Mouse (Mus musculus) lung, embryonic 14.5 days (tissue): Measurements from ENCODE around the gene Tm9sf4. TPM values are rescaled to one million over a fixed set of nuclear protein-coding genes. Genes with fewer than 3 reads are reported as not detected.

Source experiments
- ATAC-seq: fragments of 200-750 bp; cut with Nextera tagmentation; 2 replicates; pipeline ENCODE4 v1.8.0; 2017; ENCODE audit warnings: mild to moderate bottlenecking, moderate TSS enrichment, moderate library complexity; ENCODE audit not compliant: insufficient read depth
- DNase-seq: peaks from one replicate; pipeline ENCODE4 v3.0.0-alpha.2; 2015
- H3K27ac ChIP-seq: fragments of 300-500 bp; sonication (generic); 2 replicates; pipeline ENCODE4 v1.5.1; 2014; ENCODE audit warnings: low read depth, mild to moderate bottlenecking, moderate library complexity
- H3K27me3 ChIP-seq: fragments of 300-500 bp; sonication (generic); 2 replicates; pipeline ENCODE4 v1.6.1; 2014; ENCODE audit warnings: low read length, control low read depth; ENCODE audit not compliant: insufficient read depth
- H3K36me3 ChIP-seq: fragments of 300-500 bp; sonication (generic); 2 replicates; pipeline ENCODE4 v1.6.1; 2014; ENCODE audit warnings: control low read depth; ENCODE audit not compliant: insufficient read depth
- H3K4me1 ChIP-seq: fragments of 300-500 bp; sonication (generic); 2 replicates; pipeline ENCODE4 v1.6.1; 2014; ENCODE audit warnings: antibody characterized with exemption, control low read depth; ENCODE audit not compliant: insufficient read depth
- H3K4me2 ChIP-seq: fragments of 300-500 bp; sonication (generic); 2 replicates; pipeline ENCODE4 v1.6.1; 2014; ENCODE audit warnings: mild to moderate bottlenecking
- H3K4me3 ChIP-seq: fragments of 300-500 bp; sonication (generic); 2 replicates; pipeline ENCODE4 v1.5.1; 2014; ENCODE audit warnings: low read depth, low read length
- H3K9ac ChIP-seq: fragments of 300-500 bp; sonication (generic); 2 replicates; pipeline ENCODE4 v1.6.1; 2014
- H3K9me3 ChIP-seq: fragments of 300-500 bp; sonication (generic); 2 replicates; pipeline ENCODE4 v1.6.1; 2016; ENCODE audit warnings: low read depth, low read length, control low read depth
- CTCF ChIP-seq: IDR thresholded peaks from 2 replicates; pipeline ENCODE4 v1.5.1; 2016; ENCODE audit warnings: antibody characterized with exemption, low read depth
- WGBS: fragments of 180-500 bp; shearing (Covaris S2); extraction: QIAGEN DNeasy Blood & Tissue Kit; methylation state at CpG from one replicate; pipeline ENCODE4 v1.1.7; 2014; 5-methylcytosine and 5-hydroxymethylcytosine counted together
- polyA plus RNA-seq: library from polyadenylated mRNA; unstranded; fragments of >200 nt; fragmentation: Nextera tagmentation; extraction: Ambion mirVana; gene quantifications from 2 replicates; pipeline ENCODE4 v1.2.1, GENCODE M21; 2014

The Tm9sf4 gene
- polyA plus RNA-seq, 1 experiment from 2014 or later = 90.9 TPM

DNA sequence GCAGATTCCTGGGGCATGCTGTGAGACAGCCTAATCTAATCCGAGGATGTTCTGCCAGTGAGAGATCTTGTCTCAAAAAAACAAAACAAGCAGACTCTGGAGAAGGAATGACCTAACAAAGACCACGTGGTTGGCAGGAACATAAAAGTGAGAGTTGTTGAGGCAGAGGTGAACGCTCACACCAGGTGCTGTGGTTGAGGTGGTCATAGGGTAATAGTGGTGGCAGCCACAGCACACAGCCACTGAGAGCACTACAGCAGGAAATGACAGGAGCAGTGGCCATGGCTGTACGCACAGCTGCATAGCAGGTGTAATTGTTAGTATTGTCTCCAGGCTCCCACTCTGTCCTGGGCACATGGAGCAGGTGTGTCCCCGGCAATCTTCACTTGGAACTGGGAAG is 35.2 kb upstream of the Tm9sf4 start:
- 41% methylated on average over 5 of the region's 5 CpGs for WGBS
- Histone ChIP-seq H3K9me3 (no peaks in the 10 kb centered on the region), H3K4me2 (no peak overlapping the region), H3K27me3 (no peaks in the 10 kb centered on the region), H3K9ac (no peak overlapping the region), H3K4me1 (no peaks in the 10 kb centered on the region), H3K4me3 (no peak overlapping the region), H3K36me3 (no peaks in the 10 kb centered on the region), H3K27ac (no peak overlapping the region)
- ATAC-seq (no peak), DNase-seq (no peak)
- TF ChIP-seq CTCF = no peak

- Histone ChIP-seq H3K4me1 (no peaks in the 10 kb centered on the region), H3K9me3 (no peaks in the 10 kb centered on the region), H3K9ac (no peak overlapping the region), H3K4me3 (no peak overlapping the region), H3K27me3 (no peaks in the 10 kb centered on the region), H3K36me3 (no peaks in the 10 kb centered on the region), H3K27ac (no peak overlapping the region), H3K4me2 (no peak overlapping the region)
- DNase-seq = peak; percentile 24
- peak; percentile 47 for TF ChIP-seq CTCF
- 17% methylated on average over 6 of the region's 6 CpGs for WGBS
- no peak for ATAC-seq
Observed at GRCm38 (mm10) chr2:153131019-153131418, 30.1 kb upstream of the Tm9sf4 start.

DNA sequence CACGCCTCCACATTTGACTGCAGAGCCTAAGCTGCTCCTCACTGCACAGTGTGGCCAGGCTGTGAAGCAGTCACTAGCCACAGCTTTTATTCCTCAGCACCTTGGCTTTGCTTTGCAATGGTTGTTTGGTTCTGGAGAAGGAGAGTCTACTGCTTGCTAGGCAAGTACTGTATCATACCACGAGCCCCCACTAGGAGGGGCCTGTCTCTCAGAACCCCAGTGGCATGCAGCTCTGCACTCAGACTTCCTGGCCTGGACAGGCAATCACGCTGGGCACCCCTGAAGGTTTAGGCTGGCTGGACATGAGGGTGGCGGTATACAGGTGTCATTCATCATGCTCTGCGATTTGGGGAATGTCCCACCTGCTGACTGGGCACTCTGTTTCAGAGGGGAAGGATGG is 26.9 kb upstream of the Tm9sf4 start:
- Histone ChIP-seq H3K9me3 (no peaks in the 10 kb centered on the region), H3K36me3 (no peaks in the 10 kb centered on the region), H3K4me3 (no peak overlapping the region), H3K9ac (no peak overlapping the region), H3K27me3 (no peaks in the 10 kb centered on the region), H3K4me2 (no peak overlapping the region), H3K4me1 (no peaks in the 10 kb centered on the region), H3K27ac (no peak overlapping the region)
- WGBS = 31% methylated on average over 5 of the region's 5 CpGs
- TF ChIP-seq CTCF = peak; percentile 52
- peak; percentile 48 for DNase-seq
- no peak for ATAC-seq

DNA sequence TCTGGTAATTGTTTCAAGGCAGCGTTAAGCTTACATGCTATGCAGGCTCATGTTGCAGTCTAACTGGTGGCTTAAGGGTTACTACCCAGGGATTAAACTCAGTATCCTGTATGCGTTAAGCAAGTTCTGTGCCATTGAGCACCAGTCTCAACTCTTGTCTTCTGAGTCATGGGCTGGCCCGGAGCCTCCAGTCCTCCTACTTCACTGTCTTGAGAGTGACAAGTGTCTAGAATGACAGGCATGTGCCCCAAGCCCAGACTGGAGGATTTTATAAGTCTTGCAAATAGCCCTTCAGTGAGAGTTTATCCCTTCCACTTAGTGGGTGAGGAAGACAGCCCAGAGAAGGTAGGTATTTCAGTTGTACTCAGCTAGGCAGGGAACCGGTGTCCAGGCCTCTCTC is 24.9 kb upstream of the Tm9sf4 start:
- Histone ChIP-seq H3K27me3 (no peaks in the 10 kb centered on the region), H3K9ac (no peak overlapping the region), H3K9me3 (no peaks in the 10 kb centered on the region), H3K36me3 (no peaks in the 10 kb centered on the region), H3K4me3 (no peak overlapping the region), H3K4me1 (no peaks in the 10 kb centered on the region), H3K4me2 (no peak overlapping the region), H3K27ac (no peak overlapping the region)
- TF ChIP-seq CTCF = no peak
- ATAC-seq (no peak), DNase-seq (no peak)
- WGBS = 61% methylated on average over 4 of the region's 4 CpGs

- Histone ChIP-seq H3K36me3 (no peaks in the 10 kb centered on the region), H3K4me2 (no peak overlapping the region), H3K9me3 (no peaks in the 10 kb centered on the region), H3K27ac (no peak overlapping the region), H3K27me3 (no peaks in the 10 kb centered on the region), H3K9ac (no peak overlapping the region), H3K4me3 (no peak overlapping the region), H3K4me1 (no peaks in the 10 kb centered on the region)
- DNase-seq (no peak), ATAC-seq (no peak)
- TF ChIP-seq CTCF = no peak
- 71% methylated on average over 7 of the region's 7 CpGs for WGBS
Observed at GRCm38 (mm10) chr2:153139158-153139557, 21.9 kb upstream of the Tm9sf4 start.

DNA sequence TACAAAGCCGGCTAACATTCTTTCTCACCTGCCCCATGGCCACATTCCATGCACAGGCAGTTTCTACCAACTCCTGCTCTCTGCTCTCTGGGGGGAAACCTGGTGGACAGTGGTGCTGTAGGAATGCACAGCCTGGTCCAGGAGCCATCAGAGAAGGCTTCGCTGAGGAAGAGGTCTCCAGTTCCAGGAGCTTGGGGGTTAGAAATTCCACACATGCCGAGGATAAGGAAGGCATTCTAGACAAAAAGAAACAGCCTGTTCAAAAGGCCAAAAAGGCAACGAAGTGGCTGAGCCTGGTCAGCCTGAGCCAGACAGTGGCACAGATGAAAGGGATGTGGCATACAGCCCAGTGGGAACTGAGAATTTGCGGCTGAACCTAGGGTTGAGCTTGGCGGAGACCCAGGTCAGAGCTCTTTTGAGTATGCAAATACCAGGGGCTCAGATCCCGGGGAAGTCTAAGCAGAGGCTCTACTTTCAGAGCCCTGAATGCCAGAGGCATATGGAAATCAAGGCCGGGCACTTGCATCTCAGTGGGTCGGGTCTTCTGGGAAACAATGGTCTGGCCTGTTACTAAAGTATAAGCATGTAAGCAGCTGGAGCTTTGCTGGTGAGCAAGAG is 21.0 kb upstream of the Tm9sf4 start:
- 20% methylated on average over 9 of the region's 9 CpGs for WGBS
- DNase-seq (peak; percentile 54), ATAC-seq (peak; percentile 44)
- Histone ChIP-seq H3K4me2 (no peak overlapping the region), H3K27ac (no peak overlapping the region), H3K9ac (no peak overlapping the region), H3K9me3 (no peaks in the 10 kb centered on the region), H3K4me1 (no peaks in the 10 kb centered on the region), H3K27me3 (no peaks in the 10 kb centered on the region), H3K4me3 (no peak overlapping the region), H3K36me3 (no peaks in the 10 kb centered on the region)
- no peak for TF ChIP-seq CTCF

GRCm38 (mm10) chr2:153142620-153143199 is 18.4 kb upstream of the Tm9sf4 start:
- no peak for ATAC-seq
- H3K36me3 ChIP-seq = no peaks in the 10 kb centered on the region
- H3K27ac ChIP-seq = no peak overlapping the region
- no peaks in the 10 kb centered on the region for H3K4me1 ChIP-seq
- no peak overlapping the region for H3K4me2 ChIP-seq
- DNase-seq = peak; percentile 82
- no peak overlapping the region for H3K4me3 ChIP-seq
- no peaks in the 10 kb centered on the region for H3K27me3 ChIP-seq
- TF ChIP-seq CTCF = peak; percentile 83
- WGBS = 29% methylated on average over 10 of the region's 10 CpGs
- H3K9me3 ChIP-seq = no peaks in the 10 kb centered on the region
- H3K9ac ChIP-seq = no peak overlapping the region
